Mouse (Mus musculus) bone marrow macrophage, adult 2 months (primary cell): ENCODE measurements at regions not wholly inside any gene's neighbourhood (a gene's known extent, or its start where the extent isn't known, plus 50 kb on each side); places are given as distances from the start of the nearest gene placed in this dataset.

ENCODE experiments used
- H3K27ac ChIP-seq: 2 replicates; pipeline ENCODE4 v1.5.1; 2012; ENCODE audit warnings: low read depth, low read length; ENCODE audit not compliant: insufficient read depth
- H3K4me1 ChIP-seq: 2 replicates; pipeline ENCODE4 v1.6.1; 2012; ENCODE audit warnings: low read length; ENCODE audit not compliant: control insufficient read depth, insufficient read depth
- H3K4me3 ChIP-seq: 2 replicates; pipeline ENCODE4 v1.5.1; 2012; ENCODE audit warnings: mild to moderate bottlenecking, low read length, moderate library complexity; ENCODE audit not compliant: insufficient read depth
- CTCF ChIP-seq: IDR thresholded peaks from 2 replicates; pipeline ENCODE4 v1.5.1; 2012; ENCODE audit warnings: low read depth, mild to moderate bottlenecking, low read length, moderate library complexity
- POLR2A ChIP-seq: IDR thresholded peaks from 2 replicates; pipeline ENCODE4 v1.6.1; 2012; ENCODE audit warnings: mild to moderate bottlenecking, low read depth, low read length, borderline replicate concordance

- no peak for TF ChIP-seq CTCF
- TF ChIP-seq POLR2A, result no peak
- H3K27ac ChIP-seq, result no peak overlapping the region
- no peak overlapping the region for H3K4me3 ChIP-seq
These were observed 417.3 kb downstream of the Tmem161b start for GRCm38 (mm10) chr13:84639087-84640022.

GRCm38 (mm10) chr13:84644024-84644423 lies 421.9 kb downstream of the Tmem161b start:
- TF ChIP-seq POLR2A (no peak), CTCF (no peak)
- H3K4me3 ChIP-seq, result no peak overlapping the region
- no peak overlapping the region for H3K27ac ChIP-seq
- no peaks in the 10 kb centered on the region for H3K4me1 ChIP-seq

More at GRCm38 (mm10) chr13:84639087-84640022, 417.3 kb downstream of the Tmem161b start:
- H3K4me1 ChIP-seq, result no peaks in the 10 kb centered on the region

GRCm38 (mm10) chr13:84646899-84647298 lies 424.8 kb downstream of the Tmem161b start:
- no peak overlapping the region for H3K27ac ChIP-seq
- H3K4me1 ChIP-seq, result no peaks in the 10 kb centered on the region
- no peak for TF ChIP-seq POLR2A
- no peak for TF ChIP-seq CTCF
- H3K4me3 ChIP-seq, result no peak overlapping the region

GRCm38 (mm10) chr13:84648056-84648455 lies 426.0 kb downstream of the Tmem161b start:
- TF ChIP-seq CTCF, result no peak
- no peak for TF ChIP-seq POLR2A
- no peak overlapping the region for H3K27ac ChIP-seq
- no peaks in the 10 kb centered on the region for H3K4me1 ChIP-seq
- no peak overlapping the region for H3K4me3 ChIP-seq

- Histone ChIP-seq H3K4me1 (no peaks in the 10 kb centered on the region), H3K27ac (no peak overlapping the region), H3K4me3 (no peak overlapping the region)
- no peak for TF ChIP-seq CTCF
- no peak for TF ChIP-seq POLR2A
These were observed 441.9 kb downstream of the Tmem161b start for GRCm38 (mm10) chr13:84663967-84664366.

DNA sequence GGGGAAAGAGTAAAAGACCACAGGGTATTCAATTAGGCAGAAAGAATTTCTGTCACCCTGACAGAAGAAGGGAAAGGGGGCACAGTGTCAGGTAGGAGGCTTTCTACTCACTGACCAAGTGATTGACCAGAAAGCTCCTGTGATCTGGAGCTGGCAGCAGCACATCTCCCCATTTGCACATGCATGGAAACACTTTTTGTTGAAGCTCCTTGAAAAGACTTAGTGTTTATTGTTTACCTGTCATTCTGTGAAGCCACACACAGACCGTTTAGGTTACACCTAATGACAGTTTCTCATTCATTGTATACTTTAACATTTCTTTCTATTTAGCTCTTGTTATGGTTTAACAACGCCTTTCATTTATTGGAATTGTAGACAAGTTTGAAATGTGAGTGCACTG lies 458.9 kb downstream of the Tmem161b start:
- TF ChIP-seq POLR2A (no peak), CTCF (no peak)
- H3K4me1 ChIP-seq, result no peaks in the 10 kb centered on the region
- no peak overlapping the region for H3K4me3 ChIP-seq
- no peak overlapping the region for H3K27ac ChIP-seq

- Histone ChIP-seq H3K27ac (no peak overlapping the region), H3K4me1 (no peaks in the 10 kb centered on the region), H3K4me3 (no peak overlapping the region)
- TF ChIP-seq POLR2A (no peak), CTCF (no peak)
These were observed 463.8 kb downstream of the Tmem161b start for GRCm38 (mm10) chr13:84685930-84686329.

DNA sequence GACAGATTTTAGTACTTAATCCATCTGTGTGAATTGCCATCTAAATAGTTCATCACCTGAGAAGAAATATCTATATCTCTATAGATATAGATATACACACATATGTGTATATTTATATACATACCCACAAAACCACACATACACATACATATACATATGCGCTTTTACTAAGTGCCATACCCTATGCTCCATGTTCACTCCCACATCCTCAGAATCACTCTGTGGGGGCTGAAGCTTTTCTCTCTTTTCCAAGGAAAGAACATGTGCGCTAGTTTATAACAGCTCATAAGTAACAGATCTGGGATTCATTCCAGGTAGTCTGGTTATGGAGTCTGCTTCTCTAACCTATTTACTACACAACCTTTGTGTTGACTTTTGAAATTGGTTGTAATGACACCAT lies 471.4 kb downstream of the Tmem161b start:
- H3K4me3 ChIP-seq, result no peak overlapping the region
- H3K4me1 ChIP-seq, result no peaks in the 10 kb centered on the region
- TF ChIP-seq POLR2A, result no peak
- no peak for TF ChIP-seq CTCF
- no peak overlapping the region for H3K27ac ChIP-seq

GRCm38 (mm10) chr13:84698472-84699080 lies 476.5 kb downstream of the Tmem161b start:
- Histone ChIP-seq H3K4me3 (no peak overlapping the region), H3K27ac (no peak overlapping the region), H3K4me1 (no peaks in the 10 kb centered on the region)
- TF ChIP-seq POLR2A (no peak), CTCF (no peak)

- no peak overlapping the region for H3K27ac ChIP-seq
- H3K4me3 ChIP-seq, result no peak overlapping the region
- no peak for TF ChIP-seq CTCF
- TF ChIP-seq POLR2A, result no peak
- no peaks in the 10 kb centered on the region for H3K4me1 ChIP-seq
These were observed 448.0 kb upstream of the Ccnh start for GRCm38 (mm10) chr13:84741231-84741630.
